Mouse (Mus musculus) layer of hippocampus, adult 11-12 months (tissue): ENCODE results near the gene Zdhhc14.

Experiments used
- DNase-seq: peaks from one replicate; pipeline ENCODE4 v3.0.0; 2022; ENCODE audit warnings: low spot score

The Zdhhc14 gene

DNA sequence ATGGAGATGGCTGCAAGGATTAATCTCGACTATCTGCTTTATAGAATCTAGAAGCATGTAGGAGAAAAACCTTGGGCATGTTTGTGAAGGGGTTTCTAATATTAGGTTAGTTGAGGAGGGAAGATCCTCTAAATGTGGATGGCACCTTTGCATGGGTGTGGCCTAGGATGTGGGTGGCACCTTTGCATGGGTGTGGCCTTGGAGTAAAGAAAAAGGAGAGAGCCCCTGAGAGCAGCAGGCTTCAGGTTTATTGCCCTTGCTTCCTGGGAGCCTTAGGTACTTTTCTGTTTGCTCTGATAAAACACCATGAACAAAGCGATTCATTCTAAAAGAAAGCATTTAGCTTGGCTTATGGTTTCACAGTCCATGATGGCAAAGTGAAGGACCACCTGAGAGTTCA, 62.2 kb downstream of the Zdhhc14 start:
- no peak for DNase-seq

DNA sequence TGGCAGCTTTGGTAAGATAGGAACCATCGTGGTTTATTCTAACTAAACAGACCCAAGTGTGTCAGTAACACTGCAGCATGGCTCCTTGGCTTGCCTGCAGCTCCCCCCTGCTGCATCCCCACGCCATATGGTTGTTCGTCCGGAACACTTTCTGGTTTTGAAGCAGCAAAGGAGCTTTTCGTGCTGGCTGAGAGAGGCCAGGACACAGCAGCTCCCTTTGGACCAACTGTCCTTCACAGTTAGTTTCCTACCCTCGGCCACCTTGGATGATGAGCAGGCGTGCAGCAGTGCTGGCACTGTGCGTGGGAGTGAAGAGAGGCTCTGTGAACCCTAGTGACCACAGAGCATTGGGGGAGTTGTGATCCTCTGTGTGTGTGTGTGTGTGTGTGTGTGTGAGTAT, 64.2 kb downstream of the Zdhhc14 start:
- DNase-seq: no peak

DNA sequence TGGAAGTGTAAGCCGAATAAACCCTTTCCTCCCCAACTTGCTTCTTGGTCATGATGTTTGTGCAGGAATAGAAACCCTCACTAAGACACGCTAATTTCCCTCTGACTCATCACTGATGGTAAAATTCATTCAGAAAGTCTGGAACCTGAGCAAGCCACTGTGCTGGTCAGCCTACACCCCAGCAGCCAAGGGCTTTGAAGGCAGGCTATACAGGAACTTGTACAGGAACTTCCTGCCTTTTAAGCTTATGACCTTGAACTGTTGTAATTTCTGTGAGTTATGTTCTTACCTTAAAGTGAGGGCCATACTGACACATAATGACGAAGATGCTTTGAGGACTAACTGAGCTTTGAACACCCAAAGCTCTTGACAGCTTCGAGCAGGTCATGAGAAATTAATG, 67.9 kb downstream of the Zdhhc14 start:
- no peak for DNase-seq

DNA sequence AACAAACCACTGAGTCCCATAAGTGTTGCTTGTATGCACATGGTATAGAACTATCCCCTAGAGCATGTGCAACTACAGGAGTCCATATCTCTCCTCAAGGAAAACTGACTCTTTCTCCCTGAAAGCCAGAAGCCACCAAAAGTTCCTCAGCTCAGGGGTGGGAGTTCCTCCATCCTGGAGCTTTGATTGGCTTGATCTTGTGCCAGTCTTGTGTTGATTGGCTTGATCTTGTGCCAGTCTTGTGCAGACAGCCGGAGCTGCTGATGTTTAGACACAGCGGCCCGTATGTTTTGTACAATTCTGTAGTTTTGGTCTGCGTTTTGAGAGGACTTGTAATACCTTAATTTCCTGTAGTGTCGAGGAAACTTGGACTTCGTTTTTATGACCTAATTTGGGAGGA, 70.8 kb downstream of the Zdhhc14 start:
- no peak for DNase-seq

DNA sequence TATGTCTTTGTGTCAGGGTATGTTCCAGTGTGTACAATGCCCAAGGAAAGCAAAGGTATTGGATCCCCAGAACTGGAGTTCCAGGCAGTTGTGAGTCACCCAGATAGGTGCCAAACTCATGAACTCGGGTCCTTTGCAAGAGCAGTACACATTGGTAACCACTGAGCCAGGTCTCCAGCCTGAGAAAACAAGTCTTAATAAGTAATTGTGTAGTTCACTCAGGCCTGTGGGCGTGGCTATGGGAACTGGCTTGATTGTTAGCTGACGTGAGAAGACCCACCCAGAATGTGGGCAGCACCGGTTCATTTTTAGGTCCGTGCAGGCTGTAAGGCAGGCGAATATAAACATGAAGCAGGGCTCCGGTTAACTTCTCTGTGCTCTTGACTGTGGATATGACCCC, 73.6 kb downstream of the Zdhhc14 start:
- DNase-seq: no peak

DNA sequence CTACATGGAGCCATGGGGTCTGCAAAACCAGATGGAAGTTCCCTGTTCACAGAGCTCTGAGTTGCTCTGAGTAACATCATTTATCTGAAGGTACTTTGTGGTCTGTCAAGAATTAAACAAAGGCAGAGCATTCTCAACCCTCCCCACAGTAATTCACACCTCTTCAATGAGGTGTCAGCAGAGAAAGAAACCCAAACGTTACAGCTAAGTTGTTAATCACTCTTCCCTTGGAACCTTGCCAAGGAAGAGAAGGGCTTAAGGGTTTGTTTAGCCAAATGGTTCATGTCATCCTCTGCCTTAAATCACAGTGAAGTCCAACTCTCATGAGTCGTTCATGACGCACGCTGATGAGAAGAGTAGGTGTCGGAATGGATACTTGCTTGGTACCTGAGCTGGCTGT, 75.6 kb downstream of the Zdhhc14 start:
- no peak for DNase-seq

DNA sequence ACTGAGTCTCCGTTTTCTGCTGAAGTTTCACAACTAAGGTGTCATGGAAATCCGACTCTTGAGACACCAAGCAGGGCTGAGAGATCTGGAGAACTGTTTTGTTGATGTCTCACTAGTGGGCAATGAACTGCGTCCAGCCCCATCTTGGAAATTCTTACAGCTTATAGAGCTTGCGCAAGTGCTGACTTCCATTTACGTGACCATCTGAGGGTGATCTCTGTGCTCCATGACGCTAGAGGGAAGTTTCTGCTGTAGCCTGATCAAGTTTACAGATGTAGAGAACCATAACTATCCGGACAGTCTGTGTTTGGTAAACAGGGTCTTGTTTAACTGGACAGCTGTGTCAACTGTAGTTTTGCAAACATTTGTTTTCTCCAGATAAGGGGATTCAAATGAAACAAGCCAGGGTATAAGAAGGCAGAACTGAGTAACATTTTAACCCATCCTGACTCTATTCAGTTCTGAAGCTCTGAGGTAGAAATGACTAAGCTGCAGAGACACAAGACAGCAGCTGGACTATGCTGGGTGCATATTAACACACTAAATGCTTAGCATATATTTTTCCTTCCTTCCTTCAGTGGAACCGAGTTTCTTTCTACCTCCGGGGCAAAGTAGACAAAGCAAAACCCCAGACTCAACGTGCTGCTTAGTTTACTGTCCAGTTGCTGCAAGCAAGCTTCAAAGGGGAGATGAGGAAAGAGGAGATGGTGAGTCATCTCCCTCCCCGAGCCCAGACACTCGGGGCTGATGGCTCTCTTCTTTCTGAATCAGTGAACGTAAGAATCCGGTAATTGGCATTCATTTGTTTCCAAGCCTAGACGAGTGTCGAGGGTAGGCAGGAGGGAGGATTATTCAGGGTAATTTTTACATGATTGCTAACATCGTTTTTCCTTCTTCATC, 77.0 kb downstream of the Zdhhc14 start:
- no peak for DNase-seq

DNA sequence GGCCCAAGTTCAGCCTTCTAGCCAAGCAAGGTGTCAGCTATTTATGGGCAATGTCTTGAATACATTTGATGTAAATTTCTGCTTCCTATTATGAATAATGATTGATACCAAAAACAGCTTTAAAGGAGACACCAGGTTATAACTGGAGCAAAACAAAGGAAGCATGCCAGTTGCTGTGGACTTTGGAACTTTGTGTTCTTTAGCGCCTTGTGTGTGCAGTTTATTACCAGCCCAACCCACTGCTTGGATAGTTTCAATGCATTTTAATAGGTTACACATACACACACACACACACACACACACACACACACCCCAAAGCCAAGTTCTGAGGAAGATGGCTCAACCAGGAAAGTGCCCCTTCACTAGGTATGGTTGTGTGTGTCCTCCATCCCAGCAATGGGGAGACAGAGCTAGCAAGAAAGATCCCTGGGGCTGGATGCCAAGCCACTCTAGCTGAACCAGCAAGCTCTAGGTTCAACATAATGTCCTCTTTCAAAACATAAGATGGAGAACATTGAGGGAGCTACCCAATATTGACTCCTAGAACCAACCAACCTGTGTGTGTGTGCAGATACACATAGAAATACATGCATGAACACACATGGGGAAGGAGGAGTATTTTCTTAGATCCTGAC, 79.9 kb downstream of the Zdhhc14 start:
- DNase-seq: no peak

DNA sequence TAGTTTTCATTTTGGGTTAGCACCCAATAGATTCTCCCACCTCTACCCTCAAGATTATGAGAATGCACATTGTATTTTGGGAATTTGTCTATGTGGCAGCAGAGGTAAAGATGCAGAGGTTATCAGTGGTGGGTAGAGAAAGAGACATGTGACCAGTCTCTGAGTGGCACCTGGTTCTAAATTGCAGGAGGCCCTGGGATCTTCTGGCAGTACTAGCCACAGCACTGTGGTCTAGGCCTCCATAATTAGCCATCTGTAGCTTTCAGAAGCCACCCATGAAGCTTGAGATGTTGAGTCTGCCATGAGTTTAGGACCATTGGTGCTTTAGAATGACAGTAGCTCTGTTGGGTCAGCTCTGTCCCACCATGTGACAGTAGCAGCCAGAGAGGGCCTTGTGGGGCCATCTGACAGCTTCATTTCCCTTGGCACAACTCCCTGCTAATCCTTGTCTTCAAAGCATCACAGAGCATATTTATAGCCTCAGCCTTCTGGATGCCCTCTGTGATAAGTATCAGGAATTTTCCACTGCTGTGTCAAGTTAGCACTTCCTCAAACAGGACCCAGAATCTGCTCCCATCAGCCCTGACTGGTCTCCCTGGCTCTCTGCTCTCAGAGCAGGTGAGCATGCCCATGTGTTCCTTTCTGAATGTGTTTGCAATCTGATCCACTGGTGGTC, 80.5 kb downstream of the Zdhhc14 start:
- no peak for DNase-seq

DNA sequence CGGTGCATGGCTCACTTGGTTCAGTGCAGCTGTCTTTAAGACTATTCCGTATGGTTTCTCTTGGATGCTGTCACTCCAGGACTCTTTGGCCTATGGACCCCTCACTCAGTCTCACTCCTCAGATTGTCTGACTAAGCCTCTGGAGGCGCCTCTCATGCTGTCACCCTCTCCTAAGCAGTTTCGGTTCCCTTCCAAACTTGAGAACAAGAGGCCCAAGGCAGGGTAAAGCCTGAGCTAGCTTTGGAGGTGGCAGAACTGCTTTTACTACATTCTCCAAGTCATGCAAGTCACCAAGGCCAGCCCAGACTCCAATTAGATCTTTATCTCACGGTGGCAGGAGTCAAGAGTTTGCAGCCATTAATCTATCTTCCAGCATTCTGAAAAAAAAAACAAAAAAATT, 82.3 kb downstream of the Zdhhc14 start:
- peak; percentile 39 for DNase-seq

DNA sequence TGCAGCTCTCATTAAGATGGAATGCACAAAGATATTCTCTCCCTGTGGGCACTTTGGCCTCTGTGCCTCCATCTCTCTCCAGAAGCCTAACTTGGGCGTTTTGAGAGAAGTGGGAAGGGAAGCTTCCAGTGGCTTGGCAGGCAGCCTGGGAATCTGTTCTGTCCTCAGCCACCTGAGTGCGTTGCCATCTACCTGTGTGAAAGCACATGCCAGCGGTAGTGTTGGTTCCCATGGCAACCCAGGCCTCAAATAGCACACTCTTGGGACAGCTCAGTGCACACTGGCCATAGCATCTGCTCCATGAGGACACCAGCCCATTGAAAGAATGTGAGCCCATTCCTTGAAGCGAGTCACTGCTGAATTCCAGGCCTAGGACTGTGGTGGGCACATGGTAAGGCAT, 83.2 kb downstream of the Zdhhc14 start:
- peak; percentile 55 for DNase-seq

DNA sequence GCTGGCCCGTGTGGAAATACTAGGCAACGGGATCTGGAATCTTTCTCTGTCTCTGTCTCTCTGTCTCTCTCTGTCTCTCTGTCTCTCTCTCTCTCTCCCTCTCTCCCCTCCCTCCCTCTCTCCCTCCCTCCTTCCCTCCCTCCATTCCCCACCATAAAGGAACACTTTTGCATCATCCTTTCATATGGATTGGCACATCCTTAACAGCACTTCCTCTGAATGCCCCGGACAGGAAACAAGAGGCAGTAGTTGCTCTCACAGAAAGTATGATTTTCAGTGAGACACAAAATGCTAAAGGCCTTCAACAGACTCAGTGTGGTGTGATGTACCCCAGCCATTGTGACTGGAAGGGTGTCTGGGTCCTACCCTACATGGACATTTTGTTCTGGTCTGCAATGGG, 89.9 kb downstream of the Zdhhc14 start:
- no peak for DNase-seq

DNA sequence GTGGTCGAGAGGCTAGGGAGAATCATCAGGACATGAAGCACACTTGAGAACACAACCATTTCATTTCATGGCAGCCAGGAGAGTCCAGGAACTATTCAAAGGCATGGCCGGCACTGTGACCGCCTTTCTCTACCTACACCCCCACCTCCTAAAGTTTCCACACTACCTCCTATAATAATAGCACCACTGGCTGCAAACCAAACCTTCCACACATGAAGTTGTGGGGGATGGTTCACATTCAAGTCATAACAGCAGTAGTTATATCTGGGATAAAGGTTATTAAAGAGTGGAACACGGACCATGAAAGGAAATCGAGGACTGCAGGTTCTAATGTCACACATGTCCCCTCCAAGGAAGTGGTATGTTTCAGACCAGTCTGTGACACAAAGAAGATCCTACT, 90.6 kb downstream of the Zdhhc14 start:
- DNase-seq: no peak

DNA sequence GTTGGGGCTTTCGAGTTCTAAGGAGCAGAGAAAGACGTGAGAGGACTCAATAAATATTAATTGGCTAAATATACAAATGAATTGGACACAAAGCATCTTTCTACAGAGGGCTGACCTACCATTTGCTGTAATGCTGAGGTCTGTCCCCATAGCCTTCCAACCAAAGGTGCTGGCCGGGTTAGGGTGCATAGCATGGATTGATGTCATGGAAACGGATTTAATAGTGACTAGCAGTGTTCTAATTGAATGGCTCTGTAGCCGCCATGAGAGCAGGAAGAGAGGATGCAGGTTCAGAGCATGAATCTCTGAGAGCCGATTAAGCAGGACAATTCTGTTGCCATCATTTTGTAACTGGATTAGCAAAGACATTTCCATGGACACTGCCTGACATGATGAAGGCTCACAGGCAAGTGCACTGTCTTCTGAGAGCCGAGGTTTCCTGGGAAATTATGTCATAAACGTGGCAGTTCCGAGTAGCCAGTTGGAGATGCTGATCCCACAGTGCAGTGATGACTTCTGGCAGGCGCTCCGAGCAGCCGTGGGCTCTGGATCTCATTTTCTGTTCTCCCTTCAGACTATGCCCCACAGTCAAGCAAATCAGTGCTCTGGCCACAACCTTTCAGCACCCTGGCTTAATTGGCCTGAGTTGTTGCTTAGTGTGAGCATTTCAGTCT, 91.3 kb downstream of the Zdhhc14 start:
- DNase-seq: no peak

DNA sequence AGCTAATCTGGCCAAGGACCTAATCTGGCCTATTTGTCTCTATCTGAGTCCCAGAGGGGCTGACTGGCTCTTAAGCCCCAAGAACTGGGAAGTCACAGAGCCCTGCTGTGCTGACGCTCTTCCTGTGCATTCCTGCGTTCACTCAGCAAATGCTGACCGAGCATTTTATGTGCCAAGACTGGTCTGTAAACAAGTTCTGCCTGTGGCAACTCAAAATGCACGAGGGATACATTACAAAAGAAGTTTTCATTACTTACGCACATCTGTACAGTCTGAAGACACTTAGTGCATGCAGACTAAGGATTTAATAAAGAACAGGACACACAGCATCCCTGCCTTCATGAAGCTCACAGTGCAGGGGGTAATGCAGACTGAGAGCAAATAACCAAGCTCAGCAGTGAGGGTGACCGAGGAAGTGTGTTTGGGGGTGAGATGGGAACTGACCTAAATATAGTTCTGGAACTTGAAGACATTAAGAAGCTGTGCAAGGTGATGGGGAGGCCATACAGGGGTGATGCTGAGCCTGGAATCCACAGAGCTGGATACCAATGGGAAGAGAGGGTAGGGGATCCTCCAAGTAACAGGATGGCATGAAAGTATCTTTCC, 99.3 kb downstream of the Zdhhc14 start:
- peak; percentile 43 for DNase-seq

DNA sequence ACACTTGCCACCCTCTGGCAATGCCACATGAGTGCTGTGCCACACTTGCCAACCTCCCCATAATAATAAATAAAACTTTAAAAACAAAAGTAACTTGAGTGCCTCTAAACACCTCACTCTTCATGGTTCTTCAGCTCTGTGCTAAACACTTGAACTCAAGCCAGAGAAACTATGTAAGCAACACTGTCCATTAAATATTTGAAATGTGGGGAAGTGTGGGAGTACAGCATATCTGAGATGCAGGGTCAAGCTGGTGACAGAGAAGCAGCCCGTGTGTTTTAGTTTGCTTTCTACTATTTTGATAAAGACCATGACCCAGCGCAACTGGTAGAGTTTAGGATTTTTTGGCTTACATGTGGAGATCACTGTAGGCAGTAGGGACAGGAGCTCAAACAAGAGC, 100.7 kb downstream of the Zdhhc14 start:
- DNase-seq: no peak

DNA sequence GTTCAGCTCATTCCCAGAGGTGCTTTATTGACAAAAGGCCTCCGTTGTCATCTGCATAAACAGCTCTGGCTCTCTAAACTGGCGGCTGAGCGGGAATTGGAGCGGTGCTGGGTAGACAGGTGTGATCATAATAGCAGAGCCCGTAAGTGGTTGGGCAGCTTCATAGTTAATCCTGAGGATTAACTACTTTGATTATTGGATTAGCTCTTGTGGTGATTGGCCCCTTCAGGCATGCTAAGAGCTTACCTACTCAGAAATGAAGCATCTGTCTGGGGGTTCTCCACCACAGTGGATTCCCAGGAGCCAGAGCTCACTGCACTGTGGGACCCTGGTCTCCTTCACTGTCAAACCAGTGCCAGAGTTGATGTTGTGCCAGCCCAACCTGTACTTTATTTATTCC, 102.7 kb downstream of the Zdhhc14 start:
- no peak for DNase-seq

DNA sequence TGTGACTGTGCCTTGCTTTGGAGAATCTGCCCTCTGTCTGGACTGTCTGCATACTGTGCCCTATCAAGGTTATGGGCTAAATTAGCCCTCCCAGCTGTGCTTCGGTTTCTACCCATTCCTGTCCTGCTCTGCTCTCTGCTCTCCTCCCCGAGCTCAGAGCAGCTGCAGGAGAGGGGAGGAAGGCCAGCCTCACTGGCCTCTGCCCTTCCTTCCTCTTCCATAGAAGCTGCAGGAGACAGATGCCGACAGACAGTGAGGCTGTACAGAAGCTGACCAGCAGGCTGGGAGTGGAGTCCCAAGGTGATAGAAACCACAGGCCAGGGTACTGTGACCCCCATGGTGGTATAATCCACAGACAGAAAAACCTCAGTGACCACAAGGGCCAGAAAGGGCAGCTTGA, 104.1 kb downstream of the Zdhhc14 start:
- DNase-seq: no peak

DNA sequence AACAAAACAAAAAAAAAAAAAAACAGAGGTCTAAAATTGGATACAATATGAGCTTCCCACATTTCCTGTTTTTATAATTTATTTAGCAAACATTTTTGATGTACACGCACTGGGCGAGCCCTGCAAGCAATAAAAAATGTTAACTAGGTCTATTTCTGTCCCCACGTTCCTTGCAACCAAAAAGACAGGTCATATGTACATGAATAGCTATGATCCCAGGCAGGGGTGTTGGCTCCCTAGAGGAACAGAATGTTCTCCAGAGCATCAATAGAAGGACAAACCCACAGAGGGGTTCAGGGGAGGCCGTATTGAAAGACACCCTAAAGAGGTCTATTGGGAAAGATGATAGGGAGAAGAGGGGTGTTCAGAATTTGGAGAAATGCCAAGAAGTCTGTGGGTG, 106.6 kb downstream of the Zdhhc14 start:
- no peak for DNase-seq

DNA sequence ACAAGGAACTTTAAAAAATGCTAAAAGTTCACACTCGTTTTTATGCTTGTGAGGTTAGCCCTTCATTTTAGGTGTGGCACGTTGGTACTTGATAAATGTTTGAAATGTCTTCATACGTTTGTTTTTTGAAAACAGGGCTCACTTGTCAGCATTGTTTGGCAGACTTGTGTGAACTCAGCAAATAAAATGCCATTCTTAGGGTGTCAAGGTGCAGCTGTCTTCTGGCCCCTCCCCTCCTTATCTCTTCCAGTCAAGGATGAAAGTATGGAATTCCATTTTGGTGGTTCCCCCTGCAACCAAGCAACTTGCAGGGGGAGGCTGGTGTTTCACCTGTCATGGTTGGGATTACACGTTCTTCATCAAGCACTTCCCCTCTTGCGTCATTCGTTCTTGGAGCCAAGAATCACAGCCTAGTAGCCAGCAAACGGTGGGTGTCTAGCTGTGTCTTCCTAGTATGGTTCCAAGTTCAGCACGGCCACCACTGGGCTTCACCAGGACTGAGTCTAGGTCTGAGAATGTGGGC, 108.2 kb downstream of the Zdhhc14 start:
- no peak for DNase-seq

DNA sequence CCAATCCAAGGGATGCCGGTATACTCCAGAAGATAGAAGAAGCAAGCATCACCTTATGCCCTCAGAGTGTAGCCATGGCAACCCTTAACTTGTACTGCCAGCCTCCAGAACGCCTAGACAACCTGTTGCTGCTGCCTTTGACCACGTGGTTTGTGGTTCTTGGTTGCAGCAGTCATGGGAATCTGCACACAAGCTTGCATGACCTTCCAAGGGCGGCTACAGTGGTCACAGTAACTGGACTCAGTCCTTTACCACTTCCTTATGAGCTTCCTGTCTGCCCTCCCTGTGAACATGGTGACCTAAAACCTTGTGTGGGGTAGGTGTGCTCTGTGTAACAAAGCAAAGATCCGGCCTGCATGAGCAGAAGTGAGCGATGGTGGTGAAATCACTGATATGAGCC, 109.6 kb downstream of the Zdhhc14 start:
- DNase-seq: no peak

DNA sequence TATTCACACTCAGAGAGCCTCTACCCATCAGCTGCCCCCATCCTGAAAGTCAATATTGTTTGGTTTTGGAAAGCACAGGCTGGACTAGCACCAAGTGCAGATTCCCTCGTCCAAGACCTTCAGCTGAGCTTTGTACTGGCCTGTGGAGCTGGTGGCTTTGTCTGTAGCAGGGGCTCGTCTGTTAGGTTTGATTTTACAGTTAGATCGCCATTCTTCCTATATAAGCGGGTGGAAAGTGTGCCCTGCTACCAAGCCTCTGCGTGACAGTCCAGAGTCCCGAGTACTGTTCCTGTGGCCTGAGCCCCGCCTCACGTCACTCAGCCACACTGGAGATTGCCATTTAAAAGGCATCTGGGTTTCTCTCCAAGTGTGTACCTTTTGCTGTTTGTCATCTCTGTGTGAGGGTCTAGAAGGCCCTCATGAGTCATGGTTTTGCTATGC, 113.8 kb downstream of the Zdhhc14 start:
- peak; percentile 28 for DNase-seq
